Mouse (Mus musculus) spleen, embryonic (tissue): ENCODE data around the gene Lhpp.
"Not testable (repeated sequence)": the region's sequence is repeated elsewhere in the genome, so short reads cannot be mapped to it uniquely, and the experiment has no call there.

Source experiments
- CTCF ChIA-PET: fragments of 350-600 bp; sonication (Branson Sonifier 250); formaldehyde crosslinking; loops from one replicate; lab custom pipeline; 2022; lab: Charles Lee

Gene Lhpp

GRCm38 (mm10) chr7:132644605-132645279, 34.3 kb downstream of the Lhpp start:
- CTCF ChIA-PET = no interaction called here

- CTCF ChIA-PET = no interaction called here
These were observed 36.1 kb downstream of the Lhpp start for GRCm38 (mm10) chr7:132646514-132646913.

GRCm38 (mm10) chr7:132654412-132654811, 44.0 kb downstream of the Lhpp start:
- CTCF ChIA-PET = interaction anchor here (0.6 kb wide), 1 partner anchor 247 kb away, joined by 6 read pairs; no protein-coding TSS in a partner anchor

GRCm38 (mm10) chr7:132656075-132656474, 45.6 kb downstream of the Lhpp start:
- CTCF ChIA-PET = interaction anchor here (0.5 to 2.8 kb wide), 8 partner anchors 11 to 247 kb away, joined by 3 to 20 read pairs (median 3); no protein-coding TSS in a partner anchor

- CTCF ChIA-PET = interaction anchor here (0.5 to 2.8 kb wide), 5 partner anchors 10 to 246 kb away, joined by 3 to 20 read pairs (median 3); no protein-coding TSS in a partner anchor
These were observed 46.1 kb downstream of the Lhpp start for GRCm38 (mm10) chr7:132656548-132656947.

- CTCF ChIA-PET = interaction anchor here (0.6 to 2.8 kb wide), 4 partner anchors 153 to 638 kb away, joined by 3 to 20 read pairs (median 6); no protein-coding TSS in a partner anchor
These were observed 47.1 kb downstream of the Lhpp start for GRCm38 (mm10) chr7:132657371-132658057.

GRCm38 (mm10) chr7:132658058-132658450, 47.6 kb downstream of the Lhpp start:
- CTCF ChIA-PET = interaction anchor here (1.8 kb wide), 1 partner anchor 153 kb away, joined by 8 read pairs; no protein-coding TSS in a partner anchor

- CTCF ChIA-PET = interaction anchor here (1.8 kb wide), 1 partner anchor 152 kb away, joined by 8 read pairs; no protein-coding TSS in a partner anchor
These were observed 48.2 kb downstream of the Lhpp start for GRCm38 (mm10) chr7:132658688-132659087.

- CTCF ChIA-PET = interaction anchor here (1.8 kb wide), 1 partner anchor 151 kb away, joined by 8 read pairs; no protein-coding TSS in a partner anchor
These were observed 49.2 kb downstream of the Lhpp start for GRCm38 (mm10) chr7:132659633-132660032.

- CTCF ChIA-PET = not testable (repeated sequence)
These were observed 52.4 kb downstream of the Lhpp start for GRCm38 (mm10) chr7:132662831-132663230.

- CTCF ChIA-PET = no interaction called here
These were observed 54.4 kb downstream of the Lhpp start for GRCm38 (mm10) chr7:132664815-132665214.

- CTCF ChIA-PET = no interaction called here
These were observed 55.4 kb downstream of the Lhpp start for GRCm38 (mm10) chr7:132665664-132666382.

- CTCF ChIA-PET = interaction anchor here (0.5 kb wide), 1 partner anchor 10 kb away, joined by 3 read pairs; no protein-coding TSS in a partner anchor
These were observed 56.1 kb downstream of the Lhpp start for GRCm38 (mm10) chr7:132666516-132666915.

GRCm38 (mm10) chr7:132668604-132669003, 58.2 kb downstream of the Lhpp start:
- CTCF ChIA-PET = interaction anchor here (1.2 kb wide), 1 partner anchor 14 kb away, joined by 3 read pairs; no protein-coding TSS in a partner anchor

GRCm38 (mm10) chr7:132669999-132670862, 59.8 kb downstream of the Lhpp start:
- CTCF ChIA-PET = no interaction called here

GRCm38 (mm10) chr7:132670863-132671165, 60.4 kb downstream of the Lhpp start:
- CTCF ChIA-PET = no interaction called here

GRCm38 (mm10) chr7:132672481-132672959, 62.1 kb downstream of the Lhpp start:
- CTCF ChIA-PET = no interaction called here

GRCm38 (mm10) chr7:132673931-132674755, 63.7 kb downstream of the Lhpp start:
- CTCF ChIA-PET = no interaction called here

GRCm38 (mm10) chr7:132675922-132676321, 65.5 kb downstream of the Lhpp start:
- CTCF ChIA-PET = no interaction called here

- CTCF ChIA-PET = no interaction called here
These were observed 68.7 kb downstream of the Lhpp start for GRCm38 (mm10) chr7:132679117-132679516.
